Mouse (Mus musculus): Measurements from ENCODE around the gene B3galt4.
"Not testable (repeated sequence)": the region's sequence is repeated elsewhere in the genome, so short reads cannot be mapped to it uniquely, and the experiment has no call there.

- not testable (repeated sequence) for TF ChIP-seq GATA1, TAL1 (IDR thresholded peaks at IDR 0.05; ENCODE audit: low read length)
Measured at GRCm38 (mm10) chr17:33952015-33952414, 727 bp upstream of the B3galt4 start.

Data from erythroblast, embryonic 14.5 days (primary cell).